In genomic region chr11:70518923-70519322, GRCm38 (mm10) we compare ENCODE assay signal across 10 mouse cellular contexts. TPM values are rescaled to one million over a fixed set of nuclear protein-coding genes. Genes with fewer than 3 reads are reported as not detected.
A peak's percentile ranks its signal among the peaks of the same experiment; 100 is the strongest.
DNase-seq lines count a peak whose midpoint lies in the region; ATAC-seq and TF ChIP-seq lines count a peak whose summit lies in the region.
"Had no signal": no experiment of that assay in that cellular context is flagged by ENCODE, and none has a peak within 500 bp of the region (broad histone marks: within the 10 kb centered on the region; RNA-seq: fewer than 3 reads in every experiment).

Gltpd2 (plus strand) TSS chr11:70519196.

- WGBS in kidney, embryonic 15.5 days, result 82% methylated on average over 10 of the region's 10 CpGs
- WGBS in embryonic facial prominence, embryonic 14.5 days, result 81% methylated on average over 10 of the region's 10 CpGs
- 64% methylated on average over 10 of the region's 10 CpGs for WGBS in intestine, embryonic 15.5 days
- 85% methylated on average over 10 of the region's 10 CpGs for WGBS in midbrain, postnatal 0 days

- H3K4me3 ChIP-seq in kidney, embryonic 15.5 days (replicated peaks), result peak within 1 kb of the TSS; percentile 44
- H3K4me3 ChIP-seq in embryonic facial prominence, embryonic 14.5 days (ENCODE audit: low read depth, low read length), result peak within 1 kb of the TSS; percentile 36
- peak within 1 kb of the TSS; percentile 35 for H3K4me3 ChIP-seq in intestine, embryonic 15.5 days (replicated peaks)
- H3K4me3 ChIP-seq in midbrain, postnatal 0 days (ENCODE audit: low read depth, low read length), result peak within 1 kb of the TSS; percentile 20; the same call in 1 of the 2 replicates
- H3K4me3 ChIP-seq: myocyte had no signal

- no peaks in the 10 kb centered on the region for H3K36me3 ChIP-seq in kidney, embryonic 15.5 days
- H3K36me3 ChIP-seq in embryonic facial prominence, embryonic 14.5 days (ENCODE audit: control insufficient read depth, insufficient read depth, low read length), result no peaks in the 10 kb centered on the region
- no peaks in the 10 kb centered on the region for H3K36me3 ChIP-seq in intestine, embryonic 15.5 days
- no peaks in the 10 kb centered on the region for H3K36me3 ChIP-seq in midbrain, postnatal 0 days (ENCODE audit: insufficient read depth, low read length)
- H3K36me3 ChIP-seq: G1E had no signal

- peak within 1 kb of the TSS; percentile 54 for H3K9ac ChIP-seq in kidney, embryonic 15.5 days
- H3K9ac ChIP-seq in embryonic facial prominence, embryonic 14.5 days (ENCODE audit: low read depth, low read length), result peak within 1 kb of the TSS; percentile 72
- peak within 1 kb of the TSS; percentile 61 for H3K9ac ChIP-seq in intestine, embryonic 15.5 days
- peak within 1 kb of the TSS; percentile 36; the same call in 1 of the 2 replicates for H3K9ac ChIP-seq in midbrain, postnatal 0 days (replicated peaks; ENCODE audit: low read length, poor library complexity, severe bottlenecking)

- no peaks in the 10 kb centered on the region for H3K9me3 ChIP-seq in kidney, embryonic 15.5 days (replicated peaks)
- no peaks in the 10 kb centered on the region for H3K9me3 ChIP-seq in embryonic facial prominence, embryonic 14.5 days (ENCODE audit: control insufficient read depth, low read length)
- H3K9me3 ChIP-seq in intestine, embryonic 15.5 days, result no peaks in the 10 kb centered on the region
- no peaks in the 10 kb centered on the region for H3K9me3 ChIP-seq in midbrain, postnatal 0 days (ENCODE audit: low read length)
- H3K9me3 ChIP-seq: G1E had no signal

- DNase-seq in kidney, postnatal 4 days, result no peak
- DNase-seq in embryonic facial prominence, embryonic 14.5 days (ENCODE audit: low spot score), result no peak
- DNase-seq in midbrain, postnatal 0 days (ENCODE audit: low spot score), result no peak
- DNase-seq in urinary bladder, adult 2 months (ENCODE audit: low spot score), result no peak
- no peak for DNase-seq in right cerebral cortex, postnatal 36 days (ENCODE audit: low spot score in 2 of 2)
- DNase-seq in ovary, postnatal 14 days (ENCODE audit: low spot score), result no peak

- ATAC-seq in kidney, embryonic 15.5 days (replicated peaks; ENCODE audit: low FRiP score), result no peak
- ATAC-seq in embryonic facial prominence, embryonic 14.5 days (ENCODE audit: low read depth), result no peak
- no peak for ATAC-seq in intestine, embryonic 15.5 days
- no peak for ATAC-seq in midbrain, postnatal 0 days (ENCODE audit: low FRiP score)

- no peaks in the 10 kb centered on the region for H3K27me3 ChIP-seq in kidney, embryonic 15.5 days
- no peaks in the 10 kb centered on the region for H3K27me3 ChIP-seq in embryonic facial prominence, embryonic 14.5 days (replicated peaks; ENCODE audit: control insufficient read depth, insufficient read depth, low read length)
- H3K27me3 ChIP-seq in intestine, embryonic 15.5 days (replicated peaks), result no peaks in the 10 kb centered on the region
- no peaks in the 10 kb centered on the region for H3K27me3 ChIP-seq in midbrain, postnatal 0 days (ENCODE audit: insufficient read depth, low read length)

- TF ChIP-seq CTCF in midbrain, postnatal 0 days (IDR thresholded peaks at IDR 0.05), result no peak

- H3K4me1 ChIP-seq in kidney, embryonic 15.5 days, result peaks cover 18% of the 10 kb centered on the region
- H3K4me1 ChIP-seq in embryonic facial prominence, embryonic 14.5 days (ENCODE audit: control insufficient read depth, insufficient read depth, low read length), result 0 out of 2 replicates have a peak, but pooled peaks cover 8% of the 10 kb centered on the region
- H3K4me1 ChIP-seq in intestine, embryonic 15.5 days (replicated peaks), result peaks cover 17% of the 10 kb centered on the region
- no peaks in the 10 kb centered on the region for H3K4me1 ChIP-seq in midbrain, postnatal 0 days (ENCODE audit: insufficient read depth, low read length)

- H3K4me2 ChIP-seq in kidney, embryonic 15.5 days, result peak within 1 kb of the TSS; percentile 65
- peak within 1 kb of the TSS; percentile 62 for H3K4me2 ChIP-seq in embryonic facial prominence, embryonic 14.5 days (ENCODE audit: low read depth, low read length)
- H3K4me2 ChIP-seq in intestine, embryonic 15.5 days (replicated peaks), result peak within 1 kb of the TSS; percentile 64
- H3K4me2 ChIP-seq in midbrain, postnatal 0 days (ENCODE audit: low read depth, low read length, poor library complexity, severe bottlenecking), result peak within 1 kb of the TSS; percentile 47

- peak within 1 kb of the TSS; percentile 82 for H3K27ac ChIP-seq in kidney, embryonic 15.5 days
- H3K27ac ChIP-seq in embryonic facial prominence, embryonic 14.5 days (replicated peaks; ENCODE audit: low read depth, low read length), result peak within 1 kb of the TSS; percentile 70; the same call in 1 of the 2 replicates
- H3K27ac ChIP-seq in intestine, embryonic 15.5 days, result peak within 1 kb of the TSS; percentile 83
- peak within 1 kb of the TSS; percentile 68 for H3K27ac ChIP-seq in midbrain, postnatal 0 days (ENCODE audit: low read depth, low read length)

RNA-seq across cellular contexts. Expression of gene Gltpd2, which starts in this region (rescaled TPM):
- 0.91 and 1.1 TPM in 2 replicates for polyA plus RNA-seq in kidney, embryonic 15.5 days (2015; fragmentation: Nextera tagmentation; extraction: Ambion mirVana)
- polyA plus RNA-seq in embryonic facial prominence, embryonic 14.5 days (2014; fragmentation: Nextera tagmentation; extraction: Ambion mirVana), result 0.53 and 0.84 TPM in 2 replicates
- 1.5 and 2.2 TPM in 2 replicates for polyA plus RNA-seq in intestine, embryonic 15.5 days (2015; fragmentation: Nextera tagmentation; extraction: Ambion mirVana)
- not detected in 2 replicates for total RNA-seq in midbrain, postnatal 0 days (2014; rRNA removed)
- 0.21 and 0.25 TPM in 2 replicates for polyA plus RNA-seq in midbrain, postnatal 0 days (2015; fragmentation: Nextera tagmentation; extraction: Ambion mirVana)
- 0.14 and 0.15 TPM in 2 replicates for polyA plus RNA-seq in urinary bladder, adult 2 months (2012; rRNA removed)
- total RNA-seq: G1E had no signal
- polyA plus RNA-seq: G1E, myocyte had no signal
